Mouse (Mus musculus) cerebral cortex, adult 2 months (tissue): ENCODE results near the gene Dcpp2.

ENCODE experiments used
- WGBS: fragments of 180-500 bp; shearing (Covaris S2); methylation state at CpG from one replicate; pipeline ENCODE4 v1.1.7; 2018; 5-methylcytosine and 5-hydroxymethylcytosine counted together

Gene Dcpp2

DNA sequence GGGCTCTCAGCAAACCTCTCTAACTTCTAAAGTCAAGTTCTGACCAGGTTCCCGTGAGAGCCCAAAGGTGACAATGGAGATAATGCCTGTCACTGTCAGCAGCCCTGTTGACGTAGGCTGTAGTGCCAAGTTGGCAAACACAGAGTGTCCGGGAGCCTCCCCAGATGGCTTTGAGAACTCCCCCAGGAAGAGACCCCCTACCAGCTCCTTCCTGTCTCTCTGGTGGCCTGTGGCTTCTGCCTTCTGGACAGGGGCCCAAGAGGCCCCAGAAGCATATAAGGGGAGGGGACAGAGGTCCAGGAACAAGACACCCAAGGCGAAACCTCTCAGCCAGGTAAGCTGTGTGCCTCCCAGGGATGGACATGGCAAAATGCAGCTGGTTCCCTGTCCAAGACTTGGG lies at the start of gene Dcpp2, which contains the start of gene Dcpp1:
Dcpp2 (plus strand) TSS at position 305 of the 400 bp plus-strand sequence.
Dcpp1 (plus strand) TSS at position 301 of the 400 bp plus-strand sequence.
- 83% methylated on average over 4 of the region's 4 CpGs for WGBS

DNA sequence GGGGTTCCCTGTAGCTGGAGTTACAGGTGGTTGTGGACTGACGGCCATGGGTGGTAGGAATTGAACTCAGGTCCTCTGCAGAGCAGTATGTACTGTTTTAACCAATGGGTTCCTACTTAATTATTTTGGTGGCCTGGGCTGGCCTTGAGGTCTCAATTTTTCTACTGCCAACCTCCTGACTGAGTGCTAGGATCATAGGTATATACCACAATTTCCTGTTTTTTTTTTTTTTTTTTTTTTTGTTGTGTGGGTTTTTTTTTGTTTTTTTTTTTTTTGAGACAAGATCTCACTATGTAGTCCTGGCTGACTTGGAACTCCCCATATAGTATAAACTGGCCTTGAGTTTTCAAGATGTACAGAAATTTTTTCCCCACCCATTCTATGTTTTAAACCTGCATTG lies 49.5 kb upstream of the Dcpp2 start:
- whole genome bisulfite sequencing: 100% methylated on average over 1 of the region's 1 CpGs

DNA sequence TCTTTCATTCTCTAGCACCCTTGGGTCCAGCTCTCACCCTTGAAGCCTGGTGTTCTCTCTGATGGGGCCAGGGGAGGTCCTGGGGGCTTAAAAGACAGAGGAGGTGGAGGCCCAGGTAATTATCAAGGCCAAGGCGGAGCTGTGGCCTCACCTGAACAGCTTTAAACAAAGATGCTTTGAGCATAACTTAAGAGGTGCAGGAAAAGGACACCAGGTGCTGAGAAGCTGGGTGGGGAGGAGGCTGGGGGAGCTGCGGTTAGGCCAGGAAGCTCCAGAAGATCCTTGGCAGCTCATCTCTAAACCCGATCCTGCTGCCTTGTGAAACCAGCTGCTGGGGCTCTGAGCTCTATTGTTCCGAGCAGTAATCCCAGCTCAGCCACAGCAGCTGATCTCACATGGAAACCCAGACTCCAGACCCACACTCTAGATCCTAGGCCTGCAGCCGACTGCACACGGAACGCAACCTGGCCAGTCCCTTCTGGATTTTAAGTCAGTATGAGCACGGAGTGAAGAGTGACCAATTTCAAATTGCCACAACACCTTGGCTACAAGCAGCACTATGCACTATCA lies 44.6 kb upstream of the Dcpp2 start, which contains the start of gene Prss33:
Prss33 (minus strand) TSS at position 51 of the 570 bp plus-strand sequence.
- WGBS: 66% methylated on average over 8 of the region's 8 CpGs

GRCm38 (mm10) chr17:23841145-23841544 lies 39.5 kb upstream of the Dcpp2 start:
- 34% methylated on average over 4 of the region's 4 CpGs for WGBS

- 52% methylated on average over 23 of the region's 23 CpGs for WGBS
Measured at GRCm38 (mm10) chr17:23843141-23843811, 37.4 kb upstream of the Dcpp2 start.

DNA sequence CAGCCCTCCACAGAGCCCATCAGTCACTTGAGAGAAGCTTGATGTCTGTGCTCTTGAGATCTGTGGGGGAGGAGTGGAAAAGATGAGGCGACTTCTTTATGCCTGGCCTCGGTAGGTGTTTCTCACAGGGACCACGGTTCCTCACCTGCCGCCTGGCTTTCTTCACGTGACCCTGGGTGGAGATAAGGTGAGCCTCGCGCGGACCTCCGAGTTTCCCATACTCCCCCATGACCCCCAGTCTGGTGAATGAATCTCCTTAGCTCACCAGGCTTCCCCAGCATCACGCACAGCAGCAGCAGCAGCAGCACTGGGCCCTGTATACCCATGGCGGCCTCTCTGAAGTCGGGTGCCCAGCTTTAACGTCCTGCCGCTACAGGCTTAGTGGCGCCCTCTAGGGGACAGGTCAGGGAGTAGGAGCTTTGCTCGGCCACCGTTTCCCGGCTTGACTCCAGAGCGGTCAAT lies 36.8 kb upstream of the Dcpp2 start, which contains the start of the genes Prss32 and Prss41:
Prss32 (plus strand) TSS at position 44 of the 462 bp plus-strand sequence.
Prss41 (minus strand) TSS at position 361 of the 462 bp plus-strand sequence.
- WGBS: 15% methylated on average over 19 of the region's 19 CpGs

GRCm38 (mm10) chr17:23850028-23850427 lies 30.7 kb upstream of the Dcpp2 start:
- 78% methylated on average over 2 of the region's 2 CpGs for WGBS

DNA sequence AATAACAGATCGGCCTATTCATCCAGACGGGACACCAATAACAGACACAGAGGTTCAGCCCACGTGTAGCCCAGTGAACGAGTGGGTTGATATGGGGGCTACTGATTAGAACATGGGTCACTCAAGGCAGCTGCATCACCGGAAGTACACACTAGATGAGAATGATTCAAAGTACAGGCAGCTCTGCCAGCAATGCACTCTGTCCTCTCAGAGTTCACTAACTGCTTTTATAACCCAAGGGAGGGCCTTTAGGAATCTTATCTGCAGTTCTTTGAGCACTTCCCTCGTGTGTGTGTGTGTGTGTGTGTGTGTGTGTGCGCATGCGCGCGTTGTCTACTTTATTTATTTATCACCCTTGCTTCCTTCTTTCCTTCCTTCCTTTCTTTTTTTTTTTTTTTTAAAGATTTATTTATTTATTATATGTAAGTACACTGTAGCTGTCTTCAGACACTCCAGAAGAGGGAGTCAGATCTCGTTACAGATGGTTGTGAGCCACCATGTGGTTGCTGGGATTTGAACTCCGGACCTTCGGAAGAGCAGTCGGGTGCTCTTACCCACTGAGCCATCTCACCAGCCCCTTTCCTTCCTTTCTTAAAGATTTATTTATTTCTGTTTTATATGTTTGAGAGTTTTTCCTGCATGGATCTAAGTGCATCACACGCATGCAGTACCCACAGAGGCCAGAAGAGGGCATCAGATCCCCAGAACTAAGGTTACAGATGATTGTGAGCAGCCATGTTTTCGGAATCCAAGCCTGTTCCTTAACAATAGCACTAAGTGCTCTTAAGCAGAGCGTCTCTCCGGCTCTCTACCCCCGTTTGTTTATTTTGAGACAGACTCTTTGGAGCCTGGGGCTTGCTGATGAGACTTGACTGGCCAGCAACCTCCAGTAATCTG lies 29.6 kb upstream of the Dcpp2 start:
- 56% methylated on average over 18 of the region's 19 CpGs for WGBS

- 37% methylated on average over 5 of the region's 5 CpGs for WGBS
Measured at GRCm38 (mm10) chr17:23853292-23853691, 27.4 kb upstream of the Dcpp2 start.

GRCm38 (mm10) chr17:23854229-23854765 lies 26.4 kb upstream of the Dcpp2 start:
- 96% methylated on average over 10 of the region's 10 CpGs for WGBS

GRCm38 (mm10) chr17:23857193-23857592 lies 23.5 kb upstream of the Dcpp2 start:
- WGBS: 95% methylated on average over 6 of the region's 6 CpGs

GRCm38 (mm10) chr17:23857913-23858312 lies 22.8 kb upstream of the Dcpp2 start:
- WGBS: 95% methylated on average over 2 of the region's 2 CpGs

DNA sequence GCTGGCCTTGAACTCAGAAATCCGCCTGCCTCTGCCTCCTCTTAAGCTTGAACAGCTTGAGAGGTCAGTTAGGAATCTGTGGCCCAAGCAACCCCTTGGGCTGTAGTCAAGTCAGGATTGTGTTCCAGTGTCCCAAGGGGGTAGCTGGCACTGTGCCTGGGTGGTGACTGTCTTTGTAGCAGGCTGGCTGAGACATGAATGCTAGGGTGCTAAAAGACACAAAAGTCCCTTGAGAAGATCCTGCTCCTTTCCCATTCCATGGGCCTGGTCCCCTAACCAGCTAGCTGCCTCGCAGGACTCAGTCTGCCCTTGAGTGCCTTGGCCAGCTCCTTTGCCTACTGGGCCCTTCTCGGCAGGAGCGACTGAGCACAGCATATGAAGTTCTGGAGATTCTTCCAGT lies 17.8 kb upstream of the Dcpp2 start:
- WGBS: 86% methylated on average over 4 of the region's 4 CpGs

- 93% methylated on average over 15 of the region's 15 CpGs for WGBS
Measured at GRCm38 (mm10) chr17:23867756-23868155, 12.9 kb upstream of the Dcpp2 start, which contains the start of gene Prss21. Gene Prss21 (plus strand): TSS chr17:23868056.

- 89% methylated on average over 11 of the region's 11 CpGs for WGBS
Measured at GRCm38 (mm10) chr17:23868513-23868912, 12.2 kb upstream of the Dcpp2 start.

GRCm38 (mm10) chr17:23873884-23874856 lies 6.5 kb upstream of the Dcpp2 start:
- WGBS: 45% methylated on average over 8 of the region's 8 CpGs

- 32% methylated on average over 3 of the region's 3 CpGs for WGBS
Measured at GRCm38 (mm10) chr17:23876741-23877140, 3.9 kb upstream of the Dcpp2 start.

GRCm38 (mm10) chr17:23877166-23877565 lies 3.5 kb upstream of the Dcpp2 start:
- WGBS: 68% methylated on average over 2 of the region's 2 CpGs

DNA sequence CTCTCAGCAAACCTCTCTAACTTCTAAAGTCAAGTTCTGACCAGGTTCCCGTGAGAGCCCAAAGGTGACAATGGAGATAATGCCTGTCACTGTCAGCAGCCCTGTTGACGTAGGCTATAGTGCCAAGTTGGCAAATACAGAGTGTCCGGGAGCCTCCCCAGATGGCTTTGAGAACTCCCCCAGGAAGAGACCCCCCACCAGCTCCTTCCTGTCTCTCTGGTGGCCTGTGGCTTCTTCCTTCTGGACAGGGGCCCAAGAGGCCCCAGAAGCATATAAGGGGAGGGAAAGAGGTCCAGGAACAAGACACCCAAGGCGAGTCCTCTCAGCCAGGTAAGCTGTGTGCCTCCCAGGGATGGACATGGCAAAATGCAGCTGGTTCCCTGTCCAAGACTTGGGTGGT lies 36.5 kb downstream of the Dcpp2 start, which contains the start of gene Dcpp3:
Dcpp3 (plus strand) TSS at position 301 of the 400 bp plus-strand sequence.
- 85% methylated on average over 4 of the region's 4 CpGs for WGBS

GRCm38 (mm10) chr17:23924531-23925007 lies 43.9 kb downstream of the Dcpp2 start:
- WGBS: under 1% methylated on average over 29 of the region's 29 CpGs
